Mouse (Mus musculus) liver, adult 2 months (tissue): Measurements from ENCODE around the gene Phf23. TPM values are rescaled to one million over a fixed set of nuclear protein-coding genes. Genes with fewer than 3 reads are reported as not detected.
"Not testable (repeated sequence)": the region's sequence is repeated elsewhere in the genome, so short reads cannot be mapped to it uniquely, and the experiment has no call there.

Experiments used
- DNase-seq: peaks from one replicate; pipeline ENCODE4 v3.0.0-alpha.2; 2011; ENCODE audit warnings: low read depth, low spot score; ENCODE audit errors: extremely low read depth
- H3K27ac ChIP-seq: fragments of 200-500 bp; replicated peaks from 2 replicates; pipeline ENCODE4 v1.5.1; 2012; ENCODE audit warnings: low read depth, mild to moderate bottlenecking, control low read depth, inconsistent platforms, low read length; ENCODE audit not compliant: insufficient read depth
- H3K27me3 ChIP-seq: fragments of 200-500 bp; 2 replicates; pipeline ENCODE4 v1.6.1; 2012; ENCODE audit warnings: mild to moderate bottlenecking, moderate library complexity, low read length, inconsistent platforms; ENCODE audit not compliant: control insufficient read depth, insufficient read depth
- H3K36me3 ChIP-seq: fragments of 200-500 bp; 2 replicates; pipeline ENCODE4 v1.6.1; 2012; ENCODE audit warnings: low read length, inconsistent platforms; ENCODE audit not compliant: control insufficient read depth, insufficient read depth
- H3K4me1 ChIP-seq: fragments of 200-500 bp; 2 replicates; pipeline ENCODE4 v1.6.1; 2011; ENCODE audit warnings: low read length; ENCODE audit not compliant: control insufficient read depth, insufficient read depth
- H3K4me3 ChIP-seq: fragments of 200-500 bp; 2 replicates; pipeline ENCODE4 v1.5.1; 2011; ENCODE audit warnings: low read depth, mild to moderate bottlenecking, control low read depth, low read length, moderate library complexity; ENCODE audit not compliant: insufficient read depth
- H3K79me2 ChIP-seq: fragments of 200-500 bp; 2 replicates; pipeline ENCODE4 v1.6.1; 2012; ENCODE audit warnings: inconsistent platforms, mild to moderate bottlenecking, low read length, moderate library complexity; ENCODE audit not compliant: control insufficient read depth, insufficient read depth
- H3K9ac ChIP-seq: fragments of 200-500 bp; 2 replicates; pipeline ENCODE4 v1.6.1; 2012; ENCODE audit warnings: low read depth, mild to moderate bottlenecking, control low read depth, inconsistent platforms, low read length
- CTCF ChIP-seq: fragments of 200-500 bp; IDR thresholded peaks from 2 replicates; pipeline ENCODE4 v1.5.1; 2011; ENCODE audit warnings: low read depth, low read length, control low read depth
- POLR2A ChIP-seq: fragments of 200-500 bp; IDR thresholded peaks from 2 replicates; pipeline ENCODE4 v1.6.1; 2011; ENCODE audit warnings: low read length, control low read depth; ENCODE audit not compliant: insufficient read depth; ENCODE audit errors: extremely low read depth
- WGBS: fragments of 180-500 bp; shearing (Covaris S2); methylation state at CpG from one replicate; pipeline ENCODE4 v1.1.7; 2018; 5-methylcytosine and 5-hydroxymethylcytosine counted together
- polyA plus RNA-seq: library from polyadenylated mRNA; depleted of rRNA; stranded (reverse); fragments of >200 nt; gene quantifications from 2 replicates; pipeline ENCODE4 v1.2.3, GENCODE M21; 2012
- total RNA-seq: library from RNA; depleted of rRNA; stranded (reverse); fragments of >200 nt; gene quantifications from 2 replicates; pipeline ENCODE4 v1.2.3, GENCODE M21; 2014

Phf23 gene
- total and polyA plus RNA-seq, 2 experiments: 8.0 to 12.1 TPM

DNA sequence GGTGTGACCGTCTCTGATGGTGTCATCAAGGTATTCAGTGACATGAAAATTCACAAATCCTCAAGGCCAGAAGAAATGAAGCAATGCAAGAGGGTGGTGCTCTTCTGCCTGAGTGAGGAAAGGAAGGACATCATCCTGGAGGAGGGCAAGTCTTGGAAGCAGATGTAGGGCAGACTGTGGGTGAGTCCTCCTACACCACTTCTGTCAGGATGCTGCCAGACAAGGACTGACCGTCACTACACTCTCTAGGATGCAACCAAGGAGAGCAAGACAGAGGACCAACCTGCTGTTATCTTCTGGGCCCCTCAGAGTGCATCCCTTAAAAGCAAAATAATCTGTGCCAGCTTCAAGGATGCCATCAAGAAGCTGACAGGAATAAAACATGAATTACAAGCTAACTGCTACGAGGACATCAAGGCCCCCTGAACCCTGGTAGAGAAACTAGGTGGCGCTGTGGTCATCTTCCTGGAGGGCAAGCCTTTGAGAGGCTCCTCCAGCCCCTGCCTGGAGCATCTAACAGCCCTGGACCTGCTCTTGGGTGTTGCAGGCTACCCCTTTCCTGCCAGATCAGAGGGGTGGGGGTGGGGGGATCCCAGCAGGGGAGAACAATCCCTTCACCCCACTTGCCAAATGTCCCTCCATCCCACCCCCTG lies 44.6 kb upstream of the Phf23 start:
- Histone ChIP-seq H3K79me2 (no peaks in the 10 kb centered on the region), H3K9ac (no peak overlapping the region), H3K27ac (no peak overlapping the region), H3K4me3 (no peak overlapping the region), H3K4me1 (peaks cover 3% of the 10 kb centered on the region; the same call in 1 of the 2 replicates), H3K36me3 (no peaks in the 10 kb centered on the region), H3K27me3 (no peaks in the 10 kb centered on the region)
- WGBS: 58% methylated on average over 4 of the region's 4 CpGs
- peak; percentile 30; the same call in 1 of the 2 replicates for TF ChIP-seq CTCF
- no peak for TF ChIP-seq POLR2A
- DNase-seq: no peak

- no peaks in the 10 kb centered on the region for H3K27me3 ChIP-seq
- H3K27ac ChIP-seq: no peak overlapping the region
- H3K9ac ChIP-seq: no peak overlapping the region
- H3K79me2 ChIP-seq: no peaks in the 10 kb centered on the region
- no peak for DNase-seq
- H3K4me3 ChIP-seq: no peak overlapping the region
- no peaks in the 10 kb centered on the region for H3K36me3 ChIP-seq
- 27% methylated on average over 1 of the region's 1 CpGs for WGBS
- TF ChIP-seq POLR2A (no peak), CTCF (no peak)
- H3K4me1 ChIP-seq: peaks cover 3% of the 10 kb centered on the region; the same call in 1 of the 2 replicates
Observed at GRCm38 (mm10) chr11:69952274-69952673, 43.3 kb upstream of the Phf23 start.

- no peak overlapping the region for H3K9ac ChIP-seq
- 46% methylated on average over 11 of the region's 11 CpGs for WGBS
- no peak for DNase-seq
- no peaks in the 10 kb centered on the region for H3K36me3 ChIP-seq
- no peak for TF ChIP-seq POLR2A
- no peak for TF ChIP-seq CTCF
- no peak overlapping the region for H3K4me3 ChIP-seq
- H3K79me2 ChIP-seq: no peaks in the 10 kb centered on the region
- H3K4me1 ChIP-seq: peaks cover 3% of the 10 kb centered on the region; the same call in 1 of the 2 replicates
- H3K27ac ChIP-seq: no peak overlapping the region
- no peaks in the 10 kb centered on the region for H3K27me3 ChIP-seq
Observed at GRCm38 (mm10) chr11:69953267-69953915, 42.2 kb upstream of the Phf23 start.

GRCm38 (mm10) chr11:69955618-69956017 lies 40.0 kb upstream of the Phf23 start:
- H3K27me3 ChIP-seq, H3K27ac ChIP-seq, H3K9ac ChIP-seq, H3K4me3 ChIP-seq, DNase-seq, H3K36me3 ChIP-seq, H3K4me1 ChIP-seq, H3K79me2 ChIP-seq: not testable (repeated sequence)
- 84% methylated on average over 4 of the region's 4 CpGs for WGBS

GRCm38 (mm10) chr11:69956218-69956617 lies 39.4 kb upstream of the Phf23 start:
- no peaks in the 10 kb centered on the region for H3K79me2 ChIP-seq
- no peaks in the 10 kb centered on the region for H3K4me1 ChIP-seq
- no peak for DNase-seq
- 79% methylated on average over 1 of the region's 1 CpGs for WGBS
- H3K27ac ChIP-seq: no peak overlapping the region
- no peak overlapping the region for H3K4me3 ChIP-seq
- no peaks in the 10 kb centered on the region for H3K36me3 ChIP-seq
- TF ChIP-seq CTCF: no peak
- no peak for TF ChIP-seq POLR2A
- no peak overlapping the region for H3K9ac ChIP-seq
- no peaks in the 10 kb centered on the region for H3K27me3 ChIP-seq

GRCm38 (mm10) chr11:69960616-69961015 lies 35.0 kb upstream of the Phf23 start:
- DNase-seq: no peak
- peaks cover 4% of the 10 kb centered on the region; the same call in 1 of the 2 replicates for H3K27me3 ChIP-seq
- no peaks in the 10 kb centered on the region for H3K4me1 ChIP-seq
- H3K4me3 ChIP-seq: no peak overlapping the region
- TF ChIP-seq POLR2A (no peak), CTCF (peak; percentile 41; the same call in 1 of the 2 replicates)
- WGBS: 46% methylated on average over 5 of the region's 5 CpGs
- H3K9ac ChIP-seq: no peak overlapping the region
- no peak overlapping the region for H3K27ac ChIP-seq
- H3K79me2 ChIP-seq: no peaks in the 10 kb centered on the region
- H3K36me3 ChIP-seq: no peaks in the 10 kb centered on the region
